Mouse (Mus musculus) gastrocnemius, postnatal 14 days (tissue): ENCODE data around the gene Spon1. TPM values are rescaled to one million over a fixed set of nuclear protein-coding genes. Genes with fewer than 3 reads are reported as not detected.

ENCODE experiments used
- DNase-seq: peaks from one replicate; pipeline ENCODE4 v3.0.0; 2021; ENCODE audit warnings: mixed read lengths
- intact Hi-C: fragments of 180-260 bp; cut with DNase I; formaldehyde crosslinking; loops from one replicate; pipeline ENCODE4 v1.15.1; 2025; ENCODE audit warnings: low total_unique reads
- total RNA-seq, 2 experiments: library from RNA; stranded (reverse); gene quantifications; 2 replicates each; pipeline ENCODE4 v1.2.3; 2021

Gene Spon1
- total RNA-seq, 2 experiments from 2014 or later: 3.1 to 3.8 TPM

DNA sequence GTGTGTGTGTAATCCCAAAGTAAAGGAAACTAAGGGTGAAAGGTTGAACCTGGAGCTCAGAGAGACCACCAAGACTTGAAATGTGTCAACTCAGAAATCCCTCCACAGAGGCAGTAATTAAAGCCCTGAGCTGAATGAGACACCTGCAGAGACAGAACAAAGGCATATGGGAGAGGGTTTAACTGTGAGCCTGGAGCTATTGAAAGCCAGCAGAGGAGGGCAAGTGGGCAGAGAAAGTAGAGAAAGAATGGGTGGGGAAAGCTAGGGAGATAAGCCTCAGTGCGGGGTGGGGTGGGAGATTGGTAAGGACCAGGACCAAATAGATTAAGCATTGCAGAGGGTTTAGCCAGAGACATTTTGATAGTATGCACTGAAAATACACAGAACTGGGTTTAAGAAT, 60.7 kb downstream of the Spon1 start:
- intact Hi-C loops: no loop called here
- no peak for DNase-seq

DNA sequence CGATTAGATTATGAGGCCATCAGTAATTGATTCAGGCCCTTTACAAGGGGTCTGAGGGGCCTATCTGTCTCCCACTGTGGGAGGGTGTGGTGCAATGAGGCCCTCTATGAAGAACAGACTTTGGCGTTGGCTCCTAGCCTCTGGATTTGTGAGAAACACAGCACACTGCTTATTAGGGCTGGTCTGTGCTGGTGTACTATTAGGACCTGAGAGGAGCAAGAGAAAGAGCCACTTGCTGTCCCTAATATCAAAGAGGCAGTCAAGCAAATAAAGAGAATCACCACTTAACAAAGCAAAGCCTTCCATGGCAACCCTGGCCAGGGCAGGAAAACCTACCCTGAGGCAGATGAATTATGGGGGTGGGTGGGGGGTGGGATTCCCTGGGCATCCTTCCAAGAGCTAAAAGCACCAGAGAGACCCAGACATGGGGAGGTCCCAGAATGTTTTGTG, 62.3 kb downstream of the Spon1 start:
- no peak for DNase-seq
- intact Hi-C loops: no loop called here

DNA sequence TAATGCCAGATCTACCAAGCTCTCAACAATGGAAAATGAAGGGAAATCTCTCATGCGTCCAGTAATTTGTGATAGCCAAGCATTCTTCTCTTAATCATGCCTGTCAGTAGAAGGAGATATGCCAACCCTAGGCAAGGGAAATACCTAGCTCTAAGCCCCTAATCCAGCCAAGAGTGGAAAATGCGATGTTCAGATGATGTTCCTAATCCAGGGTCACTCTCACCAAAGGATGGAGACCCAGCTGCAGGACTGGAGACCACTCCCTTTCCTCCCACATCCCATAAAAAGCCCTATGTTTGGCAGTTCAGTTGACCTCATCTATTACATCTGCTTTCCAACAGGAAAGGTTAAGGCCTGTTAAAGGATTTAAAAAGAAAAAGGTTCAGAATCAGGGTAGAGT, 62.8 kb downstream of the Spon1 start:
- intact Hi-C loops: no loop called here
- no peak for DNase-seq

DNA sequence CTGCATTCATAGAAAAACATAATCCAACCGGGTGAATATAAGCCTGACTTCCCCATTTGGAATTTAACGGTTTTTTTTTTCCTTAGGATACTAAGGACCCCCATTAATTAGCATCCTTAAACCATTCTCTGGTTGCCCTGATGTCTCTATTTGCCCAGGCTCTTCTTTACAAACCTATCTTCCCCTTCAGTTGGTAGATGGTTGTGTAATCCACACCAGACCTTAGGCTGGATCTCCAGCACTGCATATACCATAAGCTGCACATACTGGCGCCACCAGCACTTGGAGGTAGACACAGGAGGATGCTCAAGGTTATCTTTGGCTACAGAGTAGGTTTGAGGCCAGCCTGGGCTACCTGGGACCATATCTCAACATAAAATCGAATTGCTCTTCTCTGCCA, 71.4 kb downstream of the Spon1 start:
- DNase-seq: no peak
- intact Hi-C loops: no loop called here

- intact Hi-C loops: no loop called here
- DNase-seq: no peak
These were observed 73.6 kb downstream of the Spon1 start for GRCm38 (mm10) chr7:113839431-113839830.

DNA sequence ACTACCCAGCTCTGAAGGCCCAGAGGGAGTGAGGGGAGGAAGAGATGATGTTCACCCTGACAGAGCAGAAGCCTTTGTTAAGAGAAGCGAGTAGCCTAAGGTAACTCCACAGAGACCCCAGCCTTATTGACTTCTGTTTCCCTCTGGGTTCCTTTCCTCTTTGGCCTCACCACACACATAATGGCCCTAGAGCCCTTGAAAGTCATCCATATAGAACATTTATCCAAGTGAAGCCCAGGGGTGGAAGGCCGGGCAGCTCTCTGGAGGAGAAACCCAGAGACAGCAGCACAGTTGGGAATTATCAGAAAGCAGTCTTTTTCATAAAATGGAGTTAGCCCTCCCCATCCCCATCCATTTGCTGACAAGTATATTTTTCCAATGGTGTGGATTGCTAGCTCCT, 75.7 kb downstream of the Spon1 start:
- DNase-seq: no peak
- intact Hi-C loops: no loop called here

- DNase-seq: no peak
- intact Hi-C loops: no loop called here
These were observed 77.4 kb downstream of the Spon1 start for GRCm38 (mm10) chr7:113843150-113843549.

- intact Hi-C loops: no loop called here
- no peak for DNase-seq
These were observed 79.4 kb downstream of the Spon1 start for GRCm38 (mm10) chr7:113845191-113845590.

DNA sequence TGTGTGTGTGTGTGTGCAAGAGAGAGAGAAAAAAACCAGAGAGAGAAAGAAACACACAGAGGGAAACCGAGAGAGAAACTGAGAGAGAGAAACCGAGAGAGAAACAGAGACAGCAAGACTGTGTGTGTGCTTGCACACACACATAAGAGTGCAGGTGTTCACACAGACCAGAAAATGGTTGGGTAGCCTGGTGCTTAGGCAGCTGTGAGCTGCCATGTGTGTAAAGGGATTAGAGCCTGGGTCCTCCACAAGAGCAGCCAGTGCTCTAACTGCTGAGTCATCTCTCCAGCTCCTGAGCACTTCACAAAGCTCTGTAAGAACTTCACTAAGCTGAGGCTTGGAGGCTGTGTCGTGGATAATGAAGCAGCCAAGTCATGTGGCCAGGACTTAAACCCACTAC, 80.8 kb downstream of the Spon1 start:
- DNase-seq: no peak
- intact Hi-C loops: no loop called here

GRCm38 (mm10) chr7:113847041-113847819, 81.4 kb downstream of the Spon1 start:
- intact Hi-C loops: no loop called here
- DNase-seq: no peak

DNA sequence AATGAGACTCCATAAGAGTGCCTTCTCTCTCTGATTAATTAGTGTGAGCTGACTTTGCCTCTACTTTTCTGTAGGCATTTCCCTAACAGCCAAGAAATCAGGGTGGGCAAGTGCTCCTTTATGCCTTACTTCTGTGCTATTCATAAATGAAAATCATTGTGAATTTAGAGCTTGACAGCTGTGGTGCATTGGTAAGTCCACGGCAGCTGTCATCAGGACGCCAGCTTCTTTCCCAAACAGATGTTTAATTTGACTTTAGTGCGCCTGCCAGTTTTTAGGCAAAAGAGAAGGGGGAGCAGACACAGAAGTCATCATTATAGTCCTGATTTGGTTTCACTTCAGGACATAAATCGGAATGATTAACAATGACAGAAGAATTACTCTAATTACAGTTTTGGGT, 84.6 kb downstream of the Spon1 start:
- no peak for DNase-seq
- intact Hi-C loops: no loop called here

DNA sequence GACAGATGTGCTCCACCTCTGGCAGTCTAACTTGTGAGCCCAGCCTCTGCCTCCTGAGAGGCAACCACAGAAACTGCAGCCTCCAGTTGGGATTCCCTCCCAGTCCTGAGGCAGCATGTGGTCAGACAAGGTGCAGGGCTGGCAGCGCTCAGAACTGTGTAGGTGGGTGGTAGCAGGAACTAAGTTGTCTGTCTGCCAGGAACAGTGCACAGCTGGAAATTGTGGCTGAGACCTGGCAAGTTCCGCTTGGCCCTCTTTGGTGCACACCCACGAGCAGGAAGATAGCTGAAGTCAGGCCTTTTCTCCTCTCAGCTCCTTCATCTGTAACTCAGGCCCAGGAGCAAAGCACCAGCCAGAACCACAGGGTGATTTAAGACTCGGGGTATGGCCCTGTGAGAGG, 89.6 kb downstream of the Spon1 start:
- no peak for DNase-seq
- intact Hi-C loops: no loop called here

- intact Hi-C loops: no loop called here
- DNase-seq: no peak
These were observed 90.3 kb downstream of the Spon1 start for GRCm38 (mm10) chr7:113856067-113856466.

- no peak for DNase-seq
- intact Hi-C loops: no loop called here
These were observed 93.7 kb downstream of the Spon1 start for GRCm38 (mm10) chr7:113859480-113859881.

DNA sequence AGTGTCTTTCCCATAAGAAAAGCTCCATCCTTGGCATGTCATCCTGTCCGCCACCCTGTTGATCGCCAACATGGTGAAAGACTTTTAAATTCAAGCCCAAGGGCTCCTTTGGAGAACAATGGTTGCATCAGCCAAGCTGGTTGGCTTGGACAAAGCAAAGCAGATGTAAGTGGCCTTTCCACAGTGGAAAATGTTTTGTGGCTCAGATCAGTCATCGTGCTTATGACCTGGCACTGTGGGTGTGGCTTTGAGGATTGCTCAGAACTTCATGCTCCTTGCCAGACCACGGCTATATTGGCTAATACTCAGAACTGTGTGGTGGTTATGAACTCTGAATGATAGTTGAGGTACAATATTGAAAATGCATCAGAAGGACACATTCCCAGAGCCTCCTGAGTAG, 96.2 kb downstream of the Spon1 start:
- DNase-seq: no peak
- intact Hi-C loops: no loop called here

DNA sequence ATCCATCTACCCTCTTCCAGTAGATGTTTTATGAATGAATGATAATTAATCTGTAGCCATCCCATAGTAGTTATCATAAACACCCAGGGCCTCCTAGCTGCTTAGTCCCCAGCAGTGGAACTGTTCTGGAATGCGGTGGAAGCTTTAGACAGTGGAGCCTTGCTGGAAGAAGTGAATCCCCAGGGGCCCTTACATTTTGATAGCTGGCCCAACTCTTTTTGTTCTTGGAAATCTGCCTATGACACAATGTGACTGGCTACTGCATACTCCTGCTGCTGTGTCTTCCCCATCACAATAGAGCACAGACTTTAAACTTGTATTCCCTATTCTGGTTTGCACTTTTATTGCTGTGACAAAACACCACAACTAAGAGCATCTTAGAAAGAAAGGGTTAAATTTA, 107.0 kb downstream of the Spon1 start:
- intact Hi-C loops: no loop called here
- DNase-seq: no peak

GRCm38 (mm10) chr7:113877451-113877850, 111.7 kb downstream of the Spon1 start:
- DNase-seq: no peak
- intact Hi-C loops: no loop called here

GRCm38 (mm10) chr7:113877926-113878325, 112.1 kb downstream of the Spon1 start:
- no peak for DNase-seq
- intact Hi-C loops: no loop called here

GRCm38 (mm10) chr7:113879085-113879501, 113.3 kb downstream of the Spon1 start:
- intact Hi-C loops: no loop called here

GRCm38 (mm10) chr7:113880021-113880420, 114.2 kb downstream of the Spon1 start:
- DNase-seq: no peak
- intact Hi-C loops: no loop called here

More at GRCm38 (mm10) chr7:113879085-113879501, 113.3 kb downstream of the Spon1 start:
- DNase-seq: no peak

DNA sequence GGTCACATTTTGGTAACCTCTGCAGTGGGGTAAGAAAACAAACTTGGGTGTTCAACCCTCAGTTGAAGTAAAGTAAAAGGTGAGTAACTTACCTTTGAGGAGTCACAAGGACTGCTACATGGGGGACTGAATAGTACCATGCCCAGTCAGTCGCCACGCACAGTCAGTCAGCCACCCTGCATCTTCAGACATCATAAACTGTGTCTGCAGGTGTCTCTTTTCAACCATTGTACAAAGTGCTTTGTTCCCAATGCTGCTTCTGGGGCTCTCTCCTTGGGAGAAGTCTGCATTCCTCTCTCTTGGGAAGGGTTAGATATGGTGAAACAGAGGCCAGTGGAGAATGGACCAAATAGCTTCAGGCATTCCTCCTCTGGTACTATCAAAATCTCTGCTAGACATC, 125.0 kb downstream of the Spon1 start:
- intact Hi-C loops: no loop called here
- no peak for DNase-seq

- intact Hi-C loops: no loop called here
- DNase-seq: no peak
These were observed 125.7 kb downstream of the Spon1 start for GRCm38 (mm10) chr7:113891491-113891890.
